Mouse (Mus musculus) neutrophil, adult 5-6 weeks (primary cell): ENCODE data around the gene Tek. TPM values are rescaled to one million over a fixed set of nuclear protein-coding genes. Genes with fewer than 3 reads are reported as not detected.

Source experiments
- ATAC-seq: fragments of 151-379, 151-347 bp; 2 replicates; pipeline ENCODE4 v1.8.0; 2017; ENCODE audit warnings: mild to moderate bottlenecking, moderate TSS enrichment; ENCODE audit not compliant: insufficient number of reproducible peaks, poor library complexity, low FRiP score, severe bottlenecking; ENCODE audit errors: extremely low read depth
- total RNA-seq: library from RNA; stranded (forward); fragments of 200-1000 nt; gene quantifications from 2 replicates; pipeline ENCODE4 v1.2.3, GENCODE M21; 2017

Gene Tek
- total RNA-seq, 1 experiment from 2014 or later = not detected

GRCm38 (mm10) chr4:94781043-94781442, 42.0 kb downstream of the Tek start:
- no peak for ATAC-seq

GRCm38 (mm10) chr4:94785921-94786320, 46.8 kb downstream of the Tek start:
- no peak for ATAC-seq

GRCm38 (mm10) chr4:94803187-94803586, 64.1 kb downstream of the Tek start:
- ATAC-seq = no peak

- ATAC-seq = no peak
These were observed 71.5 kb downstream of the Tek start for GRCm38 (mm10) chr4:94810616-94811015.

GRCm38 (mm10) chr4:94826891-94827290, 87.8 kb downstream of the Tek start:
- ATAC-seq = no peak

- ATAC-seq = no peak
These were observed 88.3 kb downstream of the Tek start for GRCm38 (mm10) chr4:94827429-94827828.

- no peak for ATAC-seq
These were observed 90.9 kb downstream of the Tek start for GRCm38 (mm10) chr4:94829924-94830386.

GRCm38 (mm10) chr4:94837061-94837460, 98.0 kb downstream of the Tek start:
- ATAC-seq = no peak

GRCm38 (mm10) chr4:94853301-94853700, 114.2 kb downstream of the Tek start:
- ATAC-seq = no peak

- ATAC-seq = no peak
These were observed 115.2 kb downstream of the Tek start for GRCm38 (mm10) chr4:94854270-94854669.

- ATAC-seq = no peak
These were observed 116.1 kb downstream of the Tek start for GRCm38 (mm10) chr4:94855201-94855600.

- ATAC-seq = no peak
These were observed 161.7 kb downstream of the Tek start for GRCm38 (mm10) chr4:94900744-94901143.

- ATAC-seq = no peak
These were observed 162.7 kb downstream of the Tek start for GRCm38 (mm10) chr4:94901780-94902179.

Other genes starting within 250 kb of the Tek start
- gene Gm10306, start 182.7 kb upstream of the Tek start, total RNA-seq = not detected in 2 replicates
- 19.4 and 22.0 TPM in 2 replicates for gene Caap1, start 182.5 kb upstream of the Tek start, total RNA-seq
- gene Plaa, start 136.0 kb upstream of the Tek start, total RNA-seq = 64.2 and 78.0 TPM in 2 replicates
- gene Ift74, start 124.8 kb upstream of the Tek start, total RNA-seq = 3.9 and 7.2 TPM in 2 replicates
- not detected in 2 replicates for gene Lrrc19, start 89.1 kb upstream of the Tek start, total RNA-seq
- not detected in 2 replicates for gene Eqtn, start 189.6 kb downstream of the Tek start, total RNA-seq
- 104 and 116 TPM in 2 replicates for gene Mysm1, start 239.8 kb downstream of the Tek start, total RNA-seq